Mouse (Mus musculus) CH12.LX (cell line): ENCODE measurements around the gene Polr1d. TPM values are rescaled to one million over a fixed set of nuclear protein-coding genes. Genes with fewer than 3 reads are reported as not detected.
A peak's percentile ranks its signal among the peaks of the same experiment; 100 is the strongest.

Experiments
- DNase-seq: peaks from one replicate; pipeline ENCODE4 v3.0.0-alpha.2; 2013; ENCODE audit errors: extremely low read depth
- H3K27ac ChIP-seq: 2 replicates; pipeline ENCODE4 v1.5.1; 2012; ENCODE audit warnings: low read depth, mild to moderate bottlenecking, control low read depth, moderate library complexity; ENCODE audit not compliant: insufficient read depth
- H3K27me3 ChIP-seq: replicated peaks from 2 replicates; pipeline ENCODE3; 2012; ENCODE audit warnings: inconsistent platforms
- H3K36me3 ChIP-seq, 2 experiments: replicated peaks in 1 of 2; 2 replicates each; pipeline versions ENCODE3 to v1.6.1; 2012; ENCODE audit warnings: inconsistent platforms in 1 of 2, low read length in 1 of 2, mild to moderate bottlenecking in 1 of 2, mixed read lengths in 1 of 2, moderate library complexity in 1 of 2; ENCODE audit not compliant: control insufficient read depth in 1 of 2, insufficient read depth in 1 of 2
- H3K4me1 ChIP-seq, 2 experiments: 2 replicates each; pipeline ENCODE4 v1.6.1; 2012; ENCODE audit warnings: inconsistent platforms in 1 of 2, moderate library complexity in 1 of 2; ENCODE audit not compliant: insufficient read depth in 2 of 2, control insufficient read depth in 1 of 2
- H3K4me2 ChIP-seq: 2 replicates; pipeline ENCODE4 v1.6.1; 2012; ENCODE audit warnings: low read depth, mild to moderate bottlenecking, control low read depth; ENCODE audit not compliant: poor library complexity, insufficient read depth, severe bottlenecking
- H3K4me3 ChIP-seq, 3 experiments: fragments of 150-350 bp in 1 of 3; sonication (generic) in 1 of 3; replicated peaks in 1 of 3; 2 replicates each; pipeline versions ENCODE3 to v1.5.1; 2011 to 2012; ENCODE audit warnings: low read depth in 2 of 3, low read length in 2 of 3, mild to moderate bottlenecking in 2 of 3, moderate library complexity in 2 of 3, control low read depth in 1 of 3, improper control_type of control experiment in 1 of 3, inconsistent platforms in 1 of 3, mixed read lengths in 1 of 3; ENCODE audit not compliant: poor library complexity in 1 of 3
- H3K79me2 ChIP-seq: replicated peaks from 2 replicates; pipeline ENCODE4 v1.6.1; 2012; ENCODE audit warnings: mild to moderate bottlenecking, moderate library complexity; ENCODE audit not compliant: control insufficient read depth, poor library complexity, insufficient read depth, severe bottlenecking; ENCODE audit errors: extremely low read depth
- H3K9ac ChIP-seq: 2 replicates; pipeline ENCODE4 v1.6.1; 2012; ENCODE audit warnings: low read depth, mild to moderate bottlenecking, control low read depth, moderate library complexity; ENCODE audit not compliant: insufficient read depth
- H3K9me3 ChIP-seq: replicated peaks from 2 replicates; pipeline ENCODE3; 2012; ENCODE audit warnings: low read length, inconsistent platforms, mixed read lengths
- BHLHE40 ChIP-seq: IDR thresholded peaks from 2 replicates; pipeline ENCODE4 v1.6.1; 2011; ENCODE audit warnings: mild to moderate bottlenecking, low read depth, low read length, improper control_type of control experiment
- ELF1 ChIP-seq: IDR thresholded peaks from 2 replicates; pipeline ENCODE4 v1.6.1; 2014; ENCODE audit warnings: low read depth, mild to moderate bottlenecking, inconsistent platforms, low read length, improper control_type of control experiment
- HCFC1 ChIP-seq: IDR thresholded peaks from 2 replicates; pipeline ENCODE4 v1.6.1; 2012; ENCODE audit warnings: low read depth, mild to moderate bottlenecking, inconsistent platforms, low read length, improper control_type of control experiment
- JUND ChIP-seq: conservative IDR thresholded peaks from 2 replicates; pipeline ENCODE4 v1.6.1; 2011; ENCODE audit warnings: low read depth, low read length, improper control_type of control experiment
- KAT2A ChIP-seq: IDR thresholded peaks from 2 replicates; pipeline ENCODE4 v1.6.1; 2012; ENCODE audit warnings: low read length, improper control_type of control experiment, inconsistent platforms; ENCODE audit not compliant: insufficient replicate concordance
- MAX ChIP-seq: IDR thresholded peaks from 2 replicates; pipeline ENCODE4 v1.6.1; 2011; ENCODE audit warnings: low read length, improper control_type of control experiment
- MXI1 ChIP-seq: IDR thresholded peaks from 2 replicates; pipeline ENCODE4 v1.6.1; 2011; ENCODE audit warnings: mild to moderate bottlenecking, low read depth, low read length, improper control_type of control experiment
- MYC ChIP-seq: IDR thresholded peaks from 2 replicates; pipeline ENCODE4 v1.6.1; 2011; ENCODE audit warnings: low read depth, mild to moderate bottlenecking, improper control_type of control experiment, low read length
- POLR2A ChIP-seq: IDR thresholded peaks from 2 replicates; pipeline ENCODE4 v1.6.1; 2011; ENCODE audit warnings: low read depth, mild to moderate bottlenecking, improper control_type of control experiment, low read length
- POLR2AphosphoS2 ChIP-seq: IDR thresholded peaks from 2 replicates; pipeline ENCODE4 v1.6.1; 2011; ENCODE audit warnings: low read depth, low read length, improper control_type of control experiment
- RCOR1 ChIP-seq: conservative IDR thresholded peaks from 2 replicates; pipeline ENCODE4 v1.6.1; 2012; ENCODE audit warnings: low read depth, mild to moderate bottlenecking, inconsistent platforms, low read length, improper control_type of control experiment
- SIN3A ChIP-seq: IDR thresholded peaks from 2 replicates; pipeline ENCODE4 v1.6.1; 2012; ENCODE audit warnings: low read length, improper control_type of control experiment, inconsistent platforms
- TCF12 ChIP-seq: IDR thresholded peaks from 2 replicates; pipeline ENCODE4 v1.6.1; 2014; ENCODE audit warnings: low read depth, mild to moderate bottlenecking, inconsistent platforms, low read length, improper control_type of control experiment
- UBTF ChIP-seq: IDR thresholded peaks from 2 replicates; pipeline ENCODE4 v1.6.1; 2012; ENCODE audit warnings: low read depth, mild to moderate bottlenecking, inconsistent platforms, low read length, improper control_type of control experiment, moderate library complexity
- USF1 ChIP-seq: IDR thresholded peaks from 2 replicates; pipeline ENCODE4 v1.6.1; 2014; ENCODE audit warnings: low read depth, mild to moderate bottlenecking, inconsistent platforms, low read length, improper control_type of control experiment
- USF2 ChIP-seq: conservative IDR thresholded peaks from 2 replicates; pipeline ENCODE4 v1.6.1; 2011; ENCODE audit warnings: low read depth, low read length, improper control_type of control experiment
- ZC3H11A ChIP-seq: IDR thresholded peaks from 2 replicates; pipeline ENCODE4 v1.6.1; 2012; ENCODE audit warnings: low read depth, mild to moderate bottlenecking, inconsistent platforms, low read length, improper control_type of control experiment
- dilution Hi-C: fragments of 300-500 bp; cut with MboI; formaldehyde crosslinking; loops from 2 replicates; pipeline ENCODE4 v1.14.3; 2020; ENCODE audit warnings: low sequenced_read_pairs; ENCODE audit not compliant: extremely low pct_unique_long_range_greater_than_20kb, extremely low pct_ligation_motif_present
- in situ Hi-C: fragments of 300-500 bp; cut with MboI; formaldehyde crosslinking; loops from 3 replicates; pipeline ENCODE4 v1.14.3; 2019; ENCODE audit warnings: low sequenced_read_pairs, low pct_ligation_motif_present, low pct_unique_long_range_greater_than_20kb, mixed read lengths
- polyA plus RNA-seq: library from polyadenylated mRNA; unstranded; fragments of >175 nt; gene quantifications from 2 replicates; pipeline ENCODE4 v1.2.1, GENCODE M21; 2012; ENCODE audit warnings: low read depth; ENCODE audit not compliant: insufficient read length
- total RNA-seq, 2 experiments: library from RNA; depleted of rRNA; stranded (reverse); fragments of 300-350 nt in 1 of 2; fragments of >200 nt in 1 of 2; gene quantifications; 2 replicates each; pipeline ENCODE4 v1.2.3; 2012 to 2014

Gene Polr1d
- total and polyA plus RNA-seq, 3 experiments: 293 to 354 (median 300) TPM

GRCm38 (mm10) chr5:147055572-147056245 is 21.1 kb upstream of the Polr1d start (continued):
- TF ChIP-seq USF1 (no peak), POLR2AphosphoS2 (no peak; the same call in 1 of the 2 replicates), JUND (peak; percentile 57), HCFC1 (peak; percentile 33; the same call in 1 of the 2 replicates), RCOR1 (peak; percentile 71; the same call in 1 of the 2 replicates), POLR2A (peak; percentile 81), SIN3A (peak; percentile 69), MXI1 (peak; percentile 68), ZC3H11A (no peak), UBTF (no peak)
- TF ChIP-seq, all 38 proteins: peak for 21

DNA sequence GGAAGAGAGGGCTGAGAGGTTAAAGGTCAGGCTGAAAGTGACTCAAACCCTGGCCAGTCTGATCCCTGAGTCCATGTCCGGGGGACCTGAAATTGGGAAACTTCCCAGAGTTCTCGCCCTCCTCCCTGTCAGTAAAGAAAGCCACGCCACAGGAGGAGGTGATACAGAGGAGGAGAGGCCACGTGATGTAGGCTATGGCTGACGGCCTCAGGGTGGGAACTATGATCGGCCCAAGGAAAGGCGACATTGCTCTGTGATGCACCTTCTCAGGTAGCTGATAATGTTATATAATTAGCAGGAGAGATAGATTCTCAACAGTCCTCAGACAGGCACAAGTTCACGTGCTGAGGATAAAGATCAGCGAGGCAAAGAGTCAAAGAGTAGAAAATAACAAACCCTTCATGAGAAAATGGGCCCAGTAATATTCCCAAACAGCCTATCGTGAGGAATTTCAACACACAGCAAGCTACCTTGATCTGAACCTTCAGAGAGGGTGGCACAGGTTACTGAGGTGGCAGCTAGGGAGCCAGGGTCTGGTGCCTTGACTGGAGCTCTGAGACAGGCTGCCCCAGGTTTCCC is 20.0 kb upstream of the Polr1d start:
- peaks cover 80% of the 10 kb centered on the region for H3K79me2 ChIP-seq
- no peaks in the 10 kb centered on the region for H3K9me3 ChIP-seq
- in situ Hi-C loops (no loop called here), dilution Hi-C loops (no loop called here)
- H3K4me2 ChIP-seq: peak overlapping the region; percentile 81
- H3K4me1 ChIP-seq: peaks cover 6 to 70% of the 10 kb centered on the region in 2 experiments; a peak in 3 of 4 replicates
- TF ChIP-seq POLR2A (peak; percentile 35), BHLHE40 (peak; percentile 58), USF2 (peak; percentile 62), KAT2A (no peak), MXI1 (peak; percentile 65), MYC (peak; percentile 73), TCF12 (peak; percentile 31; the same call in 1 of the 2 replicates), ELF1 (no peak), MAX (peak; percentile 86), USF1 (peak; percentile 78)
- no peak for DNase-seq
- H3K27ac ChIP-seq: peak overlapping the region; percentile 93
- peak overlapping the region; percentile 85 for H3K9ac ChIP-seq
- H3K4me3 ChIP-seq: peak overlapping the region; percentile 22 to 46 (median 41)
- H3K36me3 ChIP-seq: peaks cover 0 to 3% of the 10 kb centered on the region in 2 experiments
- H3K27me3 ChIP-seq: no peaks in the 10 kb centered on the region
